Mouse (Mus musculus) stomach, postnatal 0 days (tissue): ENCODE results near the gene Ces1h.
A peak's percentile ranks its signal among the peaks of the same experiment; 100 is the strongest.

Experiments
- CTCF ChIP-seq: IDR thresholded peaks from 2 replicates; pipeline ENCODE4 v1.5.1; 2016; ENCODE audit warnings: antibody characterized with exemption, low read depth, mild to moderate bottlenecking, moderate library complexity
- EP300 ChIP-seq: optimal IDR thresholded peaks from 2 replicates; pipeline ENCODE3; 2016; ENCODE audit warnings: antibody characterized with exemption

GRCm38 (mm10) chr8:93398044-93398443 lies 18.5 kb upstream of the Ces1h start:
- peak; percentile 70 for TF ChIP-seq CTCF
- TF ChIP-seq EP300: no peak
